Mouse (Mus musculus) spleen, postnatal 36 days (tissue): ENCODE measurements around the gene Mdc1.

ENCODE experiments used
- DNase-seq, 2 experiments: peaks; one replicate each; pipeline ENCODE4 v3.0.0; 2022; ENCODE audit warnings: low spot score in 2 of 2, mixed read lengths in 1 of 2

Mdc1 gene

DNA sequence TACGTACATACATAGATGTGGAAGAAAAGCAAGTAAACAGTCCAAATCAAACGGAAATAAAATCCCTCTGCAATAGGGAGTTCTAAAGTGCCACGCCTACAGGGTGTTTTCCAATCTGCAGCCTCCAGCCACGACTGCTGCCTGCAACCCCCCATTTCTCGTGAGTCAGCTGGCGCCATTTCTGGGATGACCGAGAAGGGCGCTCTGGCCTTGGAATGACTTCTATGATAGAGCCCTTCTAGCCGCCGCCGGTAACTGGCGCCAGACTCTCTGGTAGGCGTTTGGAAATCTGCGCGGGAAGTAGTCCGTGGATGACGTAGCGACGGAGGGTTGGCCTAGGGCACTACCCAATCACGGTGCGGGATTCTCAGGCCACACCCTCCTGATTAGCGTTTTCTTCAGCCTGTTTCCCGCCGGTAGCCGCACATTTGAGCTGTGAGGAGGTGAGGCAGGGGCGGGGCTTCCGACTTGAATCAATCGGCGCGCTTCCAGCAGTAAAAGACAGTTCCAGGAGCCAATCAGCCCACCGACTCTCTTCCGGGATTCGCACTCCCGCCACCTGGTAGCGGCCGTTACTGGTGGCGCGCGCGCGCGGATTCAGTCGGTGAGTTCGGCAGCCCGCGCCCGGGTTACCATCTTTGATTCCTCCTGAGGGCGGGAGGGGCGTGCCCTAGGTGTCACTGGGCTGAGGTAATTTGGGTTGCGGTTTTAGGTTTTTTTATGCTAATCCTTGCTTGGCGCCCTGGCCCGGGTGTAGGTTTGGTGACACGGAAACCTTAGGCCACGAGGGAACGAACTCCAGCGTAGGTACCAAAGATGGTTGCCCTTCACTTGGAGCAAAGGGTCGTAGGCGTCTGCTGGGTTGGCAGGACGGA, at the start of gene Mdc1:
Gene Mdc1 (plus strand): TSS at position 440 of the 875 bp plus-strand sequence.
- peak; percentile 100 for DNase-seq

DNA sequence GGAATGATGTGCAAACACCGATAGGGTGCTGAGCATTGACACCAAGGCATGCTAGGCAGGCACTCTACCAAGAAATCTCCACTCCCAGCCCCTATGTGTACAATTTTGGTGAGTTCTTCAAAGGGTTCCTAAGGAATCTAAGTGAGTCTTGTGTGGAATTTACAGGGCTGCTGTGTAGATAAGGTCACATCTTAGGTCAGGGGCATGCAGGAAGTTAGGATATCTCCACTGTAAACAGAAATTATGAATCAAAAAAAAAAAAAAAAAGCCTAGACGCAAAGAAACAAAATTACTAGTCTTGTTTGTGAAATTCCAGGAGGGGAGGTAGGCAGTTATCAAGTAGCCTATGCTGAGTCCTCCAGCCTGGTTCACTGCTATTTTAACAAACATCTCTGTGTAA, 48.5 kb upstream of the Mdc1 start:
- no peak for DNase-seq

DNA sequence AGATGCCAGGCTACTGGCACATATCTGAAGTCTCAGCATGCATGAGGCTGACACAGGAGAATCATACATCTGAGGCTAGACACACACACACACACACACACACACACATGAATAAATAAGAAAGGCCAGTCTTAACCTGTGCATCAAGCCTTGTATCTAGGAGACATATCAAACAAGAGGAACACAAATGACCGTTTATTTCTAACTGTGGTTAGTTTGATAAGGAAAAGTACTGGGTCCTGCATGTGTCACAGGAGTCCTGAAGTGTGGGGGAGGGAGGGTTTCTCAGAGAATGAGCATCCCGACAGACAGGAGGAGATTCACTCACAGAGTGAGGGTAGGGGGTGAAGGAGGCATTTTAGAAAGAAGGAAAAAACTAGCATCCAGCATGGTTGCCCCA, 46.2 kb upstream of the Mdc1 start:
- DNase-seq = no peak

DNA sequence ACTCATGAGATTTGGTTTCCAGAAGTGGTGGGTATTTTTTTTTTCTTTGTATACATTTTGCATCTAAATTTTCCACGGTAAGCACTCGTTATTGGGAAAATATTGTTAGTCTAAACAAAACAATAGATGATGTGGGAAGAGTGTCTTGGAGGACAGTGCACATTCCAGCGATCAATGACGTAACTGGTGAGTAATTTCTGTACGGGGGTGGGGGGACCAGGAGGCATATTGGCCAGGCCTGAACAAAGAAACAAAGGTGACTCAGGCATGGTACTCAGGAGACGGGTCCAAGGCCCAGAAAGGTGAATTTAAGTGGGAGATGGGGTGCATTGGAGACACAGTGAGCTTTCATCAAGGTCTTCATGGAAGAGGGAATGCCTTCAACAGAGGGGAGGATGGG, 45.7 kb upstream of the Mdc1 start:
- no peak for DNase-seq

DNA sequence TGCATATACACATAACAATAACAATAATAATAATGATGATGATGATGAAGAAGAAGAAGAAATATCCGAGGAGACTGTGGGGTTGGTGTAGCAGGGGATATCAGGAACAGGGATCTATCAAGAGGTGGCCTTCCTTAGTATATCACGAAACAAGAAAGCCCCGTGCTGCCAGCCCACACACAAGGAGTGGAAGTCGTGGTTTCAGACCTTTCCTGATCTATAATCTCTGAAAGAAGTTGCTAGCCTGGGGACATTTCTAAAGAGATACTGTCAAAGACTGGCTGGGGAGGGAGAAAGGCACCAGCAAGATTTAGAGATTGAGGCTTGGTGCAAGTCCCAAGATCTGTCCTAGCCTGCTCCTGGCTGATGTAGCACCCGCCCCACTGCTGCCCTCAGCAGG, 44.5 kb upstream of the Mdc1 start:
- no peak for DNase-seq

DNA sequence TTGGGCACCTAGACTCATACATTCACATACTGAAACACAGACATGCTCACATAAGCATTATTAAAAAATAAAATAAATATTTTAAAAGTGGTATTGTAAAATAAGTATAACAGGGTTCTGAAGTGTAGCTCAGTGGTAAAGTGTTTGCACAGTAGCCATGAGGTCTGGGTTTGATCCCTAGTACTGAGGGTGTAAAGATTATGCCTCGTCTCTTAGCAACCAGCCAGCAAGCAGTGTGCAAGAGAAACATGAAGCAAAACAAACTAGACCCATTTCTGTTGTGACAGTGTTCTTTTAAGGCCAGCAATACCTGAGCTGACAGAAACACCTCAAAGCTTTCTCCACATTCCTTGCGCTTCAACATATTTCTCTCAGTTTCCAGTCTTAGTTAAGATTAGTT, 40.4 kb upstream of the Mdc1 start:
- DNase-seq = no peak

DNA sequence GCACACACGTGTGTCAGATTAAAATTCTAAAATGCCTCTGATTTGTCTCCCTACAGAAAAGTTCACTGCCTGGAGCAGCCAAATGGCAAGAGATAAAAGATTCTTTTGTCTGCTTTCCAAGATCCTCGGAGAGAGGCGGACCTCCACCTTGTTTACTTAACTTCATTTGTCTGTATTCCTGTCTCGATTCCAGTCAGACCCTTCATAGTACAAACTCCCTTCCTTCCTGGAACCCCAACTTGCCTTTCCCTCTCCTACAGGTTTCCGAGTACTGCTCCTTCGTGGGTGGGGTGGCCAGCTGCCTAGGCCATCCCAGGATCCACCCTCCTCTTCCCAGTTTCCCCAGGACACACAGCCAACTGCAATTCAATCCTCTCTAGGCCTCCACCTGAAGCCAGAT, 38.3 kb upstream of the Mdc1 start:
- DNase-seq = no peak

DNA sequence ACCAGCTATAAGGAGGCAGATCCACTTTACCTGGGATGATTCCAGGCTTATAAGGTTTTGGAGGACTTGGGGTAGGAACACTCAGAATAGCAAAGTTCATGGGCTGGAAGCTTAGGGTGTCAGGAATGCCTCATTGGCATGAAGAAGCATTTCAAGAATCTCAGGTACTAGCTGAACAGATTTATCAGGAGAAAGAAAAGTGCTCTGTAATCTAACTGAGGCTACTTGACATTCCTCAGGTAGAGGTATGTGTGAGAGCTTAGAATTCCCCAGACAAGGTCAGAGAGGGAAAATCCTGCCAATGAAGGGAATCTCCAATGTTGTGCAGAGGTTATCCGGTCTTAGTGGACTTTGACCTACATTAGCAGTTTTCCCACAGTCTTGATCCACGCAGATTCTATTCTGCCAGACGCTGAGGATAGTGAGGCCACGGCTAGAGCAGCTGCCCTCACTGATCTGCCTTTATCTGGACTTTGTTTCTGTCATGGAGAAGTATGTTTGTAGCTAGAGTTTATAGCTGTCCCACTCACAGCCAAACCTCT, 37.4 kb upstream of the Mdc1 start:
- no peak for DNase-seq

DNA sequence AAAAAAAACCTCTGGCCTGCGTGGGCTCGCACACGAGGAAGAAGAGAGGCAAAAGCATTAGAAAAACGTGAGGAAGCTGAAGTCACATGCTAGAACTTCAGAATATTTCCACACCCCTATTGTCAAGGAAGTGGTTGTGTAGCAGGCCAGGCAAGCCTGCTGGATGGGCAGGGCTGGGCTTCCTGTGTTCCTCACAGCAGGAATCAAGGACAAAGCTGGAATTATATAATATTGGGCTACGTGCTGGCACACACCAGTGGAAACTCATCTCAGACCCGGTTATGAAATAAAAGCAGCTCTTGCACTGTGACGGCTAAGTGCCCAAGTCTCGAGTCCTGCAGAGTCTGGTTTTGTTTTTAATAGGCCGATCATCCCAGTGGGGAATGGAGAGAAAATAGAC, 33.2 kb upstream of the Mdc1 start:
- no peak for DNase-seq

DNA sequence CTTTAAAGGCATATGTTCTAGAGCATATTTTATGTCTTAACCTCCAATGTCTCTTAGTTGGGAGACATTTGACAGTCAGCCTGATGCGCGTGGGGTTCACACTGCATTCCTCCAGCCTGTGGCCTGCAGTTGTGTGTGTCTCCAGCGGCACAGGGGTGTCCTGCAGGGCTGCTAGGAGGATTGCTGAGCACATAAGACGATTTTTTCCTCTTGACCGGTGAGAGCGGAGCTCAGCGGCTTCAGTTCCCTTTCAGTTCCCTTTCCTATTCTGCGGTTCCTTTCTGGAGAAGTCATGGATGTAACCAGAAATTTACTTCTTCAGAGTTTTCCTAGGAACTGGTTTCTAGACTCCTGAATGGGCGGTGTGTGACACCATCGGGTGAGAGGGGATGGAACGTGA, 31.9 kb upstream of the Mdc1 start:
- DNase-seq = no peak

DNA sequence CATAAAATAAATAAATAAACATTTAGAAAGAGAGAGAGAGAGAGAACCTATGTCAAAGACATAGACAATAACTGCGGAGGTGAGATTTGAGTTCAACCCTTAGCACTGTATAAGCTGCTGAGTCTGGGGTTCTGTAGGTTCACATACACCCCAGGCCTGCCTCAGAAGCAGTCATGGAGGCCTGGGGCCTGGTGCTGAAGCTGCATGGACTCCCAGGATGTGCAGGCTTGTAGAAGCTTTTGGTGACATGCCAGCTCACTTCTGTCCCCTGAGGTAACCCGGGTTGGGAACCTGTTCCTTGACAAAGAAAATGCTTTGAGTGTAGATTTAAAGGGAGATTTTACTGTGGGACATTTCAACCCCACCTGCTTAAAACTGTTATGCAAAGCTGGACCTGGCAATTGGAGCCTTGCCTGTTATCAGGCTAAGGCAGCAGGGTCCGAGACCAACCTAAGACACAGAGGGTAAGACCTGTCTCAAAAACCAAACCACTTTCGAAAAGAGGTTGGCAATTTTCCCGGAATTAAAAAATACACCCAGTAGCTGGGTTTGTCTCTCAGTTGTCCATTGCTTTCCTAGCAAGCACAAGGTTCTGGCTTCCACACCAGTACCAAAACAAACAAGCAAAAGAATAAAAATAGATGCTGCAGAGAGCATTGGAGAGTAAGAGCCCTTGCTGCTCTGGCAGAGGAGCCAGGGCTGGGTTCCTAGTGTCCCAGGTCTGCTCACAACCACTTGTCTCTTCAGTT, 30.2 kb upstream of the Mdc1 start:
- no peak for DNase-seq

DNA sequence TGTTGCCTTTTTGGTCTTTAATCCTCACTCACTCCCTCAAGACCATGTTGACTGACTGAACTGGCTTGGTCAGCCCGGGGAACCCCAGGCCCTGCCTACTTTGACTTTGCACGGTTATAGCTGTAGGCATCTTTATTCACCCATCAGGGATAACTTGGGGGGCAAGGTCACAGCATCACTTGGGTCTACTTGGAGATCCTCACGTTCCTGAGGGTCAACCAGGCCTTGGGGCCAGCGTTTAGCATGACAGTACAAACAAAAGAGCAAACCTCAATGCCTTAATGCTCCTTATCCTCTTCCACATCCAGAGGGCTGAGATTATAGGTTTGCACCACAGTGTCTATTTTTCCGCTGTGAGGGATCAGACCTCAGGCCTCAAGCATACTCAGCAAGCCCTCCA, 29.0 kb upstream of the Mdc1 start:
- DNase-seq = no peak

DNA sequence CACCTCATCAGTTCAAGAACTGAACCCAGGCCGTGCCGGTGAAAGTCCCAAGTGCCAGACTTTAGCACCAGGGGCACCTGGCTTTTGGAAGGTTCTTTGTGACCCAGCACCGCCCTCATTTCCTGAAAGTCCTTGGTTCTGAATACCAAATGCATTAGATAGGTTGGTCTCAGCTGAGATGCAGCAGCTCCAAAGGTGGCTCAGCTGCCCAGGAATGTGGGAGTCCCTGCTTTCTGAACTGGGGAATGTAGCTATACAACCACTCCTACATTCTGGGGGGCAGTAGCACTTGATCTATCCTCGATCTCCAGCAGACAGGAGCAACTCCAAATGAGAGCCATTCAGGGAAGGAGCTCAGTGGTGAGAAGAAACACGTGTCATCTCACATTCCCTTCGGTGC, 28.6 kb upstream of the Mdc1 start:
- DNase-seq = no peak

DNA sequence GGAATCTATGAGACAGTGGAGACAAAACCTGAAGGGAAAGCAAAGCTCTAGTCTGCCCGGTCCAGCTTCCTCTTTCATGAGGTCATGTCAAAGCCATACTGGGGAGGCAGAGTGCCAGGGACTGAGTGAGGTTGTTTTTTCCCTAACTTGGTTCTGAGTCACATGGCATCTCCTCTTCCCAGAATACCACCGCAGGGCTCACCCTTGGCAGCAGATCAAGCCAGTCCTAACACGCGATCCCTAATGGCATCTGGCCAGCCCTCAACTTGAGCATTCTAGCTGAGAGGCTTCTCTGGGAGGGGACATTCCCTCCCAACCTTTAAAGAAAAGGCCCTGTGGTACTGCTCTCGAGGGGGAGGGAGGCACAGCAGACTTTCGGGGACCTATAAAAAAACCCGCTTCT, 28.1 kb upstream of the Mdc1 start:
- DNase-seq = peak; percentile 47 to 63

DNA sequence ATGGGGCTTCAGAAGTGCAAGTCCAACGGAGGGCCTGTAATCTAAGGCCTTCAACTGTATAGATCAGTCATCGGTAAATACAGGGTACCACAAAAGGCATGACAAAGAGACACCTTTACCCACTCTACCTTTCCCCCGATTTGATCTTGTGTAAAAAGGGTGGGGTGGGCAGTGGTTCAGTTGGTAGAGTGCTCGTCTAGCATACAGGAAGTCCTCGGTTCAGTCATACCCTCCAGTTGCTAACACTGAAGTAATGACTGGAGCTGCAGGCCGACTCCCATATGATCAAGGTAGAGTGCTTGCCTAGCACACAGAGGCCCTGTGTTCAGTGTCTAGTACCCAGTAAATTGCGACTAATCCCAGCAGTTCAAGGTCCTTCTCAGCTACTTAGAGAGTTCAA, 27.7 kb upstream of the Mdc1 start:
- no peak for DNase-seq

DNA sequence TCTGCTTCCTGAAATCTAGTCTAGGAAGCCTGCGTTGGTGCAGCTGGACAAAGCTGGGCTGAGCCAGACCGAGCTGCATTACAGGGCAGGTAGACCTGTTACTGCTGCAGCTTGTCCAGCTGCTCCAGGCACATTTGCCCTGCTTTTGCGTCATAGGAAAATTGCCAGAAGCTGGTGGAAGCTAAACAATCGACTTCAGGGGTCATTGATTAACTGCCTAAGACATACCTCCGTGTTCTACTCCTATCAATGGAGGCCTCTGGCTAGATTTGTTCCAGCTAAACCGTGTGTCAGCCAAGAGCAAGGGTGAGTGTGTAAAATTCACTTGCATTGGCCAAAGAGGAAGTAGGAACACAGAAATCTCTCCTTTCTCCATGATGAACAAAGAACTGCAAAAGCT, 26.6 kb upstream of the Mdc1 start:
- no peak for DNase-seq

DNA sequence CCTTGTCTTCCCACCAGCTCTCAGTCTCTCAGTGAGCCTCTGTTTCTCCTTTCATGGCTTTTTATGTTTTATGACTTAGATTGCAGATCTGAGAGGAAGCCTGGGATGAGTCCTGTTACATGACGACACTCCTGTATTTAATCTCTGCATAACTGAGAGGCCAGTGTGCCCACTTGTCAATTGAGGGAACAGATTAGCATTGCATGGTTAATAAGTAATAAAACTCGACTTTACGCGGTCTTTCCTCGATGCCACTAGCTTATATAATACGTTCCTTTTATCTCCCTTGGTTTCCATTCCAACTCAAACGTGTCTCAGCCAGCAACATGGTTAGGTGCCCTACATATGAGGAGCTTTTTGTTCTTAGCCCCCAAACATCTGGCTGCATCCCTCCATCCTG, 25.5 kb upstream of the Mdc1 start:
- no peak for DNase-seq

DNA sequence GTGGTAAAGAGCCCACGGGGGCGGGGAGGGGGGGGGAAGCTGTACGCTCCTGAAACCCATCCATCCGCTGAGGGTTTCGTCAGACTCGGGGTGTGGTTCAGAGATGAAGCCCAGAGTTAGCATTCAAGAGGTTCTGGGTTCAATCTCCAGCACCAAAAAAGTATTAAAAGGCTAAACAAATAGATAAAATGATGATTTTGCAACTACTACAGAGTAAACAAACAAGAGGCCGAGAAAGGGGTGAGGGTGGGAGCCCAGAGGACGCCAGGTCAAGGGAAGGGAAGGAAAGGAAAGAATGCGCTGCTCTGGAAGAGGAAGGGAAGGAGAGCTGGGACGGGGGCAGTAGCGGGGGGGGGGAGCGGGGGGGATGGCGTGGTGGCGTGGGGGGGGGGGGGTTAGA, 24.6 kb upstream of the Mdc1 start:
- DNase-seq = no peak

DNA sequence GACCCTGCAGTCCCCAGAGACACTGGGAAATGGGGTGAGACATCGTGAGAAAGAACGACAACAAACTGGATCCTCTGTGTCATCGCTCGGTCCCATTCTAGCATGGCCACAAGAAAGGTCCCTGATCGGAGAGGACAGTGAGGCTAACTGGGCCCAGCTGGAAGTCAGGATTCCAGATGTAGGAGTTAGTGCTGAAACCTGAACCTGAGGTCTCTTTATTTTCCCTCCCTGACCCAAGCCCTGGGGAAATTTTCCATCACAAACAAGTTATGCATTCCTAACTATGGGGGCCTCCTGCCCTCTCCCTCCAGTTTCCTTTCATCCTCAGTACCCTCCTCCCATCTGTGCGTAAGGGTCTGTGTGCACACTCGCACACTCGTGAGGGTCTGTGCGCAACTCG, 24.1 kb upstream of the Mdc1 start:
- DNase-seq = no peak

DNA sequence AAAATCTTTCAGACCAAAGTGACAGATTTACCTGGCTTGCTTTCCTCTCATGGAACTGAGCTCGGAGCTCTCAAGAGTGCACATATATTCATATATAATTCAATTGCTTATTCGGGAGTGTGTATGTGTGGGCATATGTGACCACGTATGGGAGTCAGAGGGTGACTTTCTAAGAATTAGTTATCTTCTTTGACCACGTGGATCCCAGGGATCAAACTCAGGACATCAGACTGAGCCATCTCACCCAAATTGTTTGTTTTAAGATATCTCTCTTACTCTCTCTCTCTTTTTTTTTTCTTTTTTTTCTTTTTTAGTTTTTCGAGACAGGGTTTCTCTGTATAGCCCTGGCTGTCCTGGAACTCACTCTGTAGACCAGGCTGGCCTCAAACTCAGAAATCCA, 21.2 kb upstream of the Mdc1 start:
- DNase-seq = no peak

DNA sequence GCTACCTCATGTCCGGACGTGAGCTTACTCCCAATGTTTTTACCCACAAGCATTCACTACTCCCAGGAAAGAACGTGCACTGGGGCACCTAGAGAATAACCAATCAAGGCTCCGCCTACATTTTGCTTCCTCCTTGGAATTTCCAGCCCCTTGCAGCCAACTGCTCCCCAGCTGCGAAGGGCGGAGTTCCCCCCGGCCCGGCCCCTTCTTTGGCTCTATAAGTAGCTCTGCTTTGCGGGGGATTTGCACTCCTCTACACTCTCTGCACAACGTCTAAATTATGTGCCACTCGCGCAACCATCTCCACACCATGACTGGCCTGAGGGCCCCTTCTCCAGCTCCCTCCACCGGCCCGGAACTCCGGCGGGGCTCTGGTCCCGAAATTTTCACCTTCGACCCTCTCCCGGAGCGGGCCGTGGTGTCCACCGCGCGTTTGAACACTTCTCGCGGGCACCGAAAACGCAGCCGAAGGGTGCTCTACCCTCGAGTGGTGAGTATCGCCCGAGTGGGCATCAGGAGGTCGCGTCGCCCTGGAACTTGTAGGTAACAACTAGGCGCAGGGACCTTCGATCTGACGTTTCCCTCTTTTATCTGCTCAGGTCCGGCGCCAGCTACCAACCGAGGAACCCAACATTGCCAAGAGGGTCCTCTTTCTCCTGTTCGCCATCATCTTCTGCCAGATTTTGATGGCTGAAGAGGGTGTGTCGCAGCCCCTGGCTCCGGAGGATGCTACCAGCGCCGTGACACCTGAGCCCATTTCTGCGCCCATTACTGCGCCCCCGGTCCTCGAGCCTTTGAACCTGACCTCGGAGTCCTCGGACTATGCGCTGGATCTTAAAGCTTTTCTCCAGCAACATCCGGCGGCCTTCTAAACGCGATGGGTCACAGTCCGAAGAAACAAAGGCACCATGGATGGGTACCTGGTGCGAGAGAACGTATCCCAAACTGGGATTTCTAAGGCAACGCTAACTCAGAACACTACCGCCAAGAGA, 19.6 kb upstream of the Mdc1 start, which contains the start of gene Ier3:
Gene Ier3 (plus strand): TSS at position 246 of the 992 bp plus-strand sequence.
- peak; percentile 57 to 68 for DNase-seq

DNA sequence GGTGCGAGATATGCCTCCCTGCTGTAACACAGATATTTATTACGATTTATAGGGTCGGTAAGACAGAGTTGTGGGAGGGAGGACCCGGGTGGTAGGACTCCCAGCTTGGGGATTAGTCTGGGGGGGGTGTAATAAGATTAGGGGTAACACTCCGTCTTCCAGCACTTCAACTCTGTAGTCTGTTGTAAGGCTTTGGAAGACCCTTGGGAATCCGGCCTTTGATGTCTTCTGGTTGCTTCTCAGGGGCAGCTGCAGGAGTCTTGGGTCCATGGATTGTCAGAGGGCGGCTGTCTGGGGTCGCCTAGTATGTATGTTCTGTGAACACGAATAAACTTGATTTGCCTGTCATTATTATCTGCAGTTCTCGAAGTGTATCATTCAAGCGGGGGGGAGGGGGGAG, 18.8 kb upstream of the Mdc1 start:
- DNase-seq = no peak
